Mouse (Mus musculus): ENCODE data around the gene Hs2st1.

DNA sequence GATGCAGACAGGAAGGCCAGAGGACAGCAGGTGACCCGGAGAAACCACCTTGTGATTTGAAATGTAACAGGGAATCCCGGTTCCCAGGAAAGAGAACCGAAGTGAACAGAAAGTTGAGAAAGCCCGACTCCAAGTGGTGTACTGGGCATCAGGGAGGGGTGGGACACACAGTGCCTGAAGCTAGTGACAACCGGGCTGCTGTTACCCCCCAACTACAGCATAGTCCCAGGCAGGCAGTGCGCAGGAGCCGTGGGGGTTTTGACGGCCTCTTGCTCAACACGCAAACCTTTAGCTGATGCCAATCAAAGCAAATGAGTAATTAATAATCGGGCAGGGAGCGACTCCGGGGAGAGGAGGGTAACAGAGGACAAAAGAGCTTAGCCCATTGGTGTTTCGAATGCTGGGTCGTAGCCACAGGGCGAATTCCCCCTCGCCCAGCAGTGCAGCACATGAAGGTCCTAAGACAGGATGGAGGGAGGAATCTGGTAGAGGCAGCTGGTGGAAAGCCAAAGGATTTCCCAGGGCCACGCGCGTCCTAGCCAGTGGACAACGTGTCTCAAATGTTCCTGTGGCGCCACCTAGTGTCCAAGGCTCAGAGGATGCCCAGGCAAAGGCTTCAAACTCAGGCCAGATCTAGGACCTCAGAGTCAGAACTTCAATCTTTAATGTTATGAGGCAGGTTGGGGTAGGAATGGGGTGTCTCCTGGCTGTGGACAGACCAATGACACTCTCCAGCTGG, 170.5 kb downstream of the Hs2st1 start:
- TF ChIP-seq CTCF (IDR thresholded peaks at IDR 0.05; ENCODE audit: low read depth): peak; percentile 91
- TF ChIP-seq EP300 (IDR thresholded peaks at IDR 0.05; ENCODE audit: low read depth): no peak
